Comparison of ENCODE assay signal across 13 mouse cellular contexts in genomic region chr19:43521362-43521761, GRCm38 (mm10). TPM values are rescaled to one million over a fixed set of nuclear protein-coding genes. Genes with fewer than 3 reads are reported as not detected.
DNase-seq lines count a peak whose midpoint lies in the region; TF ChIP-seq lines count a peak whose summit lies in the region.
"Had no signal": no experiment of that assay in that cellular context is flagged by ENCODE, and none has a peak within 500 bp of the region (broad histone marks: within the 10 kb centered on the region; RNA-seq: fewer than 3 reads in every experiment).

No protein-coding gene starts in this region.

- H3K79me2 ChIP-seq in MEL (ENCODE audit: control insufficient read depth, insufficient read depth, low read length, poor library complexity) = peaks cover 65% of the 10 kb centered on the region
- peaks cover 77% of the 10 kb centered on the region for H3K79me2 ChIP-seq in macrophage (ENCODE audit: inconsistent target)

- intact Hi-C loops in heart, postnatal 10 days (cut with DNase I) = no loop called here

- 31% methylated on average over 8 of the region's 8 CpGs for WGBS in kidney, adult 2 months
- 77% methylated on average over 8 of the region's 8 CpGs for WGBS in macrophage (ENCODE audit: missing documents)

- H3K36me3 ChIP-seq in kidney, adult 2 months (ENCODE audit: control insufficient read depth, insufficient read depth, low read length) = no peaks in the 10 kb centered on the region
- H3K36me3 ChIP-seq in MEL (ENCODE audit: control insufficient read depth in 1 of 2, insufficient read depth in 2 of 2, low read length in 2 of 2) (peaks cover 17 to 23% of the 10 kb centered on the region in 2 experiments), macrophage (ENCODE audit: inconsistent target) (peaks cover 11% of the 10 kb centered on the region; the same call in 1 of the 2 replicates)
- H3K36me3 ChIP-seq: embryonic facial prominence, embryonic 15.5 days had no signal

- TF ChIP-seq POLR2A in kidney, adult 2 months (IDR thresholded peaks at IDR 0.05; ENCODE audit: low read depth, low read length) = no peak
- no peak for TF ChIP-seq POLR2A in MEL (IDR thresholded peaks at IDR 0.05; ENCODE audit: control insufficient read depth in 1 of 2, insufficient read depth in 1 of 2, low read depth in 1 of 2, low read length in 2 of 2, poor library complexity in 1 of 2)

- H3K27ac ChIP-seq in kidney, adult 2 months (ENCODE audit: insufficient read depth, low read depth, low read length) = 0 out of 2 replicates have a peak overlapping the region, but pooled peaks have one; percentile 17
- H3K27ac ChIP-seq in MEL (ENCODE audit: control insufficient read depth, low read depth, low read length) (no peak overlapping the region), macrophage (peak overlapping the region; percentile 62; the same call in 1 of the 2 replicates)
- H3K27ac ChIP-seq: embryonic facial prominence, embryonic 15.5 days had no signal

- no peak for TF ChIP-seq EP300 in MEL (IDR thresholded peaks at IDR 0.05; ENCODE audit: low read depth in 1 of 2, low read length in 2 of 2)

- H3K9me3 ChIP-seq in MEL (replicated peaks; ENCODE audit: insufficient read depth, low read length) = no peaks in the 10 kb centered on the region
- H3K9me3 ChIP-seq: embryonic facial prominence, embryonic 15.5 days had no signal

- H3K27me3 ChIP-seq in kidney, adult 2 months (replicated peaks; ENCODE audit: control insufficient read depth, insufficient read depth, low read length) = no peaks in the 10 kb centered on the region
- no peaks in the 10 kb centered on the region for H3K27me3 ChIP-seq in MEL (ENCODE audit: control insufficient read depth in 1 of 2, insufficient read depth in 2 of 2, low read length in 2 of 2)
- H3K27me3 ChIP-seq: embryonic facial prominence, embryonic 15.5 days had no signal

- TF ChIP-seq RAD21 in MEL (IDR thresholded peaks at IDR 0.05; ENCODE audit: low read depth, low read length) = no peak

- no peak overlapping the region for H3K9ac ChIP-seq in MEL (ENCODE audit: control insufficient read depth, low read depth, low read length, poor library complexity, severe bottlenecking)
- H3K9ac ChIP-seq: embryonic facial prominence, embryonic 15.5 days had no signal

- DNase-seq in heart, adult 11 months = peak; percentile 59
- DNase-seq in heart, postnatal 10 days = no peak
- peak; percentile 61 for DNase-seq in kidney, adult 2 months
- no peak for DNase-seq in kidney, postnatal 25 days
- no peak for DNase-seq in MEL (ENCODE audit: low read depth, low spot score)
- DNase-seq in cerebellum, adult 11-12 months = no peak
- DNase-seq in gastrocnemius, postnatal 4 days (ENCODE audit: low spot score in 2 of 2) = no peak
- DNase-seq: cerebellum, postnatal 10 days; gastrocnemius, postnatal 25 days; left cerebral cortex, postnatal 4 days; right cerebral cortex, postnatal 14 days had no signal

- no peak overlapping the region for H3K4me3 ChIP-seq in kidney, adult 2 months (ENCODE audit: insufficient read depth, low read depth, low read length)
- H3K4me3 ChIP-seq in MEL (ENCODE audit: control insufficient read depth in 1 of 2, insufficient read depth in 1 of 2, low read depth in 2 of 2, low read length in 2 of 2) (no peak overlapping the region), macrophage (ENCODE audit: inconsistent target) (no peak overlapping the region)
- H3K4me3 ChIP-seq: embryonic facial prominence, embryonic 15.5 days had no signal

- peaks cover 29% of the 10 kb centered on the region for H3K4me1 ChIP-seq in kidney, adult 2 months (ENCODE audit: control insufficient read depth, insufficient read depth, low read length)
- peaks cover 8 to 16% of the 10 kb centered on the region in 2 experiments; a peak in 3 of 4 replicates for H3K4me1 ChIP-seq in MEL (ENCODE audit: control insufficient read depth in 1 of 2, insufficient read depth in 2 of 2, low read length in 2 of 2)

- TF ChIP-seq CTCF in kidney, adult 2 months (conservative IDR thresholded peaks at IDR 0.05; ENCODE audit: insufficient read depth, insufficient read length, low read depth, low read length) = no peak
- no peak for TF ChIP-seq CTCF in MEL (IDR thresholded peaks at IDR 0.05 in 2 of 3, conservative IDR thresholded peaks at IDR 0.05 in 1 of 3; ENCODE audit: control insufficient read depth in 1 of 3, insufficient read depth in 1 of 3, low read depth in 2 of 3, low read length in 3 of 3, poor library complexity in 1 of 3, severe bottlenecking in 1 of 3)

TF ChIP-seq in MEL, 35 proteins besides CTCF, POLR2A, EP300 and RAD21:
- TF ChIP-seq ZNF384 (IDR thresholded peaks at IDR 0.05; ENCODE audit: low read depth, low read length) = 0 out of 2 replicates have a peak, but pooled peaks have one; percentile 27
- TF ChIP-seq UBTF (IDR thresholded peaks at IDR 0.05; ENCODE audit: borderline replicate concordance, insufficient read depth, low read depth, low read length) = no peak
TF ChIP-seq in MEL: peak in this region for 1.

RNA-seq across cellular contexts. Expression of gene Got1, which starts 3.0 kb away (rescaled TPM):
- 100 to 1,000 TPM; 438 to 489 TPM for total RNA-seq in heart, postnatal 10 days (2021)
- polyA plus RNA-seq in kidney, adult 2 months (2012; rRNA removed) = 107 and 118 TPM in 2 replicates
- 60.4 and 69.7 TPM in 2 replicates for total RNA-seq in MEL (2012; rRNA removed)
- polyA plus RNA-seq in MEL (2012; ENCODE audit: insufficient read depth in 1 of 2, insufficient read length in 2 of 2, low read depth in 1 of 2, low replicate concordance in 2 of 2, missing spikeins in 1 of 2) (100 to 1,000 TPM; 106 to 213 TPM), macrophage (2018) (86.8 to 158 TPM (median 102 TPM) in 3 replicates)
- 100 to 1,000 TPM in 3 of 26 experiments, 10 to 100 TPM in 22, 1 to 10 TPM in 1; 8.1 to 167 (median 40.8) TPM for total RNA-seq in macrophage (2018; cell fraction: chromatin; rRNA removed)
- total RNA-seq in macrophage (2018; cell fraction: cytosol; rRNA removed) = 100 to 1,000 TPM in 5 of 26 experiments, 10 to 100 TPM in 21; 54.4 to 123 (median 77.7) TPM
- total RNA-seq in macrophage (2018; cell fraction: nucleus; rRNA removed) = 100 to 1,000 TPM in 2 of 26 experiments, 10 to 100 TPM in 24; 16.9 to 138 (median 47.4) TPM
- total RNA-seq in gastrocnemius, postnatal 4 days (2021) = 100 to 1,000 TPM; 102 to 115 TPM

Comparison
In these comparisons a context has a peak if more than half of its experiments do, and no peak if none do; other contexts are left out.
1. DNase-seq: peak in heart, adult 11 months (single experiment) and kidney, adult 2 months (single experiment); none in heart, postnatal 10 days (0 of 2), kidney, postnatal 25 days (0 of 2), MEL (single experiment), cerebellum, adult 11-12 months (single experiment) and gastrocnemius, postnatal 4 days (0 of 2).